Mouse (Mus musculus) ES-E14 (cell line): Measurements from ENCODE around the gene Cerk.

Experiments
- CHD2 ChIP-seq: IDR thresholded peaks from 2 replicates; pipeline ENCODE4 v1.6.1; 2014; ENCODE audit warnings: mild to moderate bottlenecking, low read depth, low read length, inconsistent platforms
- MAFK ChIP-seq: IDR thresholded peaks from 2 replicates; pipeline ENCODE4 v1.6.1; 2014; ENCODE audit warnings: mild to moderate bottlenecking, low read depth, low read length, inconsistent platforms; ENCODE audit not compliant: insufficient read depth
- ZC3H11A ChIP-seq: IDR thresholded peaks from 2 replicates; pipeline ENCODE4 v1.6.1; 2012; ENCODE audit warnings: low read depth, mild to moderate bottlenecking, inconsistent platforms, low read length, borderline replicate concordance
- ZNF384 ChIP-seq: IDR thresholded peaks from 2 replicates; pipeline ENCODE4 v1.6.1; 2012; ENCODE audit warnings: low read depth, low read length, inconsistent platforms

GRCm38 (mm10) chr15:86173136-86173985 lies 12.6 kb downstream of the Cerk start:
- TF ChIP-seq ZC3H11A (no peak), CHD2 (no peak), ZNF384 (no peak), MAFK (no peak)
